ENCODE assay signal across 26 mouse cellular contexts in the genomic region with DNA sequence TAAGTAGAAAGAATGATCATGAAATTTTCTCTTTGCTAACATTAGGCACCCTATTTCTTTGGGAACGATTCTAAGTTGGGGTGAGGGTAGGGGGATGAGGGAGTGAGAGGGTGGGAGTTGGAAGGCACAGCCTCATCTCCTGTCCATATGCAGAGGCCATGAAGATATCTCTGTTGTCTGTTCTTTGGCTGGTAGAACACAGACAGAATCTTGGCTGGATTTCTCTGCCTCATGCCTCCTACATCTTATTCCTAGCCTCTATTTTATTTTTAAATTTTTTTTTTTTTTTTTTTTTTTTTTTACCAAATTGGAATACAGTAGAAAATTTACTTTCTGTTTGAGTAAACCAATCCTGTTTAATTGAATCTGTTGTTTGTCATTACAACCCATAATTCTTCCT. TPM values are rescaled to one million over a fixed set of nuclear protein-coding genes. Genes with fewer than 3 reads are reported as not detected.
DNase-seq lines count a peak whose midpoint lies in the region; TF ChIP-seq lines count a peak whose summit lies in the region.
"Had no signal": no experiment of that assay in that cellular context is flagged by ENCODE, and none has a peak within 500 bp of the region (broad histone marks: within the 10 kb centered on the region; RNA-seq: fewer than 3 reads in every experiment).

No protein-coding gene starts in this region.

- peak; percentile 12 to 23 for DNase-seq in cerebellum, postnatal 10 days
- no peak for DNase-seq in cerebellum, adult 18-20 months
- no peak for DNase-seq in gastrocnemius, adult 2 months
- DNase-seq in gastrocnemius, postnatal 14 days = no peak
- DNase-seq in layer of hippocampus, adult 2 months (ENCODE audit: low spot score in 2 of 2) = no peak
- no peak for DNase-seq in layer of hippocampus, adult 18-20 months (ENCODE audit: low spot score in 2 of 2)
- no peak for DNase-seq in adrenal gland, adult 2 months
- DNase-seq: B cell, adult 2 months; cerebellum, adult 2 months; gastrocnemius, postnatal 36 days; kidney, adult 11 months had no signal

- no peak for TF ChIP-seq POLR2A in cortical plate, adult 2 months (IDR thresholded peaks at IDR 0.05; ENCODE audit: extremely low read depth, insufficient read depth, low read length)

- H3K27ac ChIP-seq in gastrocnemius, adult 2 months = peak overlapping the region; percentile 75
- H3K27ac ChIP-seq in layer of hippocampus, adult 2 months = peak overlapping the region; percentile 79
- H3K27ac ChIP-seq in cortical plate, adult 2 months (ENCODE audit: insufficient read depth, low read length) = peak overlapping the region; percentile 90
- H3K27ac ChIP-seq: embryonic facial prominence, embryonic 12.5 days; forebrain, embryonic 12.5 days; hindbrain, embryonic 13.5 days had no signal

- H3K4me1 ChIP-seq in cortical plate, adult 2 months (ENCODE audit: control insufficient read depth, insufficient read depth, low read length) = peaks cover 6% of the 10 kb centered on the region; the same call in 1 of the 2 replicates
- H3K4me1 ChIP-seq: embryonic facial prominence, embryonic 12.5 days; forebrain, embryonic 12.5 days; hindbrain, embryonic 13.5 days had no signal

- H3K4me3 ChIP-seq in gastrocnemius, adult 2 months = no peak overlapping the region
- H3K4me3 ChIP-seq in layer of hippocampus, adult 2 months = no peak overlapping the region
- H3K4me3 ChIP-seq in cortical plate, adult 2 months (ENCODE audit: insufficient read depth, low read length) = no peak overlapping the region
- H3K4me3 ChIP-seq: embryonic facial prominence, embryonic 12.5 days; forebrain, embryonic 12.5 days; hindbrain, embryonic 13.5 days had no signal

- intact Hi-C loops in gastrocnemius, adult 2 months (cut with DNase I) = no loop called here
- intact Hi-C loops in gastrocnemius, postnatal 14 days (cut with DNase I; ENCODE audit: low total_unique reads) = no loop called here

- no peak for TF ChIP-seq CTCF in gastrocnemius, adult 2 months (IDR thresholded peaks at IDR 0.05)
- no peak for TF ChIP-seq CTCF in layer of hippocampus, adult 2 months (conservative IDR thresholded peaks at IDR 0.05)
- no peak for TF ChIP-seq CTCF in cortical plate, adult 2 months (IDR thresholded peaks at IDR 0.05; ENCODE audit: extremely low read depth, insufficient read depth, low read length)

RNA-seq across cellular contexts. Expression of gene Olfr987, which starts 53.7 kb away (rescaled TPM):
- total RNA-seq in gastrocnemius, adult 2 months (2021) = not detected
- not detected for total RNA-seq in gastrocnemius, postnatal 14 days (2021)
- total RNA-seq in layer of hippocampus, adult 2 months (2021) = not detected
- total RNA-seq in layer of hippocampus, adult 18-20 months (2021) = not detected
- not detected in 2 replicates for polyA plus RNA-seq in cortical plate, adult 2 months (2012; rRNA removed)
- total RNA-seq in adrenal gland, adult 2 months (2021) = not detected
- not detected in 2 replicates for polyA plus RNA-seq in adrenal gland, adult 2 months (2012; rRNA removed)
- total RNA-seq: adrenal gland, postnatal 10 days; adrenal gland, postnatal 4 days; common myeloid progenitor, adult 5-6 weeks; gastrocnemius, adult 18-20 months; gastrocnemius, postnatal 36 days; heart, postnatal 14 days; hematopoietic stem cell, adult 5-6 weeks; hindbrain, postnatal 0 days had no signal
- polyA plus RNA-seq: CD4-positive, CD25-positive, alpha-beta regulatory T cell, adult 4 months; cerebellum, adult 2 months; embryonic facial prominence, embryonic 12.5 days; forebrain, embryonic 12.5 days; G1E; heart, embryonic 11.5 days; hindbrain, embryonic 13.5 days; hindbrain, postnatal 0 days; intestine, embryonic 14.5 days had no signal

Comparison
In these comparisons a context has a peak if more than half of its experiments do, and no peak if none do; other contexts are left out.
1. DNase-seq: peak in cerebellum, postnatal 10 days (2 of 2); none in cerebellum, adult 18-20 months (0 of 2), gastrocnemius, adult 2 months (single experiment), gastrocnemius, postnatal 14 days (single experiment), layer of hippocampus, adult 2 months (0 of 2), layer of hippocampus, adult 18-20 months (0 of 2) and adrenal gland, adult 2 months (single experiment).
2. Peak in every context shown above with its lines, with median percentiles within 50 percentile points of each other: H3K27ac ChIP-seq.